Mouse (Mus musculus) adrenal gland, adult 8-10 months (tissue): ENCODE results near the gene Olfr412. TPM values are rescaled to one million over a fixed set of nuclear protein-coding genes. Genes with fewer than 3 reads are reported as not detected.

ENCODE experiments used
- DNase-seq: peaks from one replicate; pipeline ENCODE4 v3.0.0; 2022
- total RNA-seq, 4 experiments: library from RNA; stranded (reverse); gene quantifications; 2 replicates each; pipeline ENCODE4 v1.2.4; 2022

Olfr412 gene
- total RNA-seq, 4 experiments from 2014 or later: not detected

DNA sequence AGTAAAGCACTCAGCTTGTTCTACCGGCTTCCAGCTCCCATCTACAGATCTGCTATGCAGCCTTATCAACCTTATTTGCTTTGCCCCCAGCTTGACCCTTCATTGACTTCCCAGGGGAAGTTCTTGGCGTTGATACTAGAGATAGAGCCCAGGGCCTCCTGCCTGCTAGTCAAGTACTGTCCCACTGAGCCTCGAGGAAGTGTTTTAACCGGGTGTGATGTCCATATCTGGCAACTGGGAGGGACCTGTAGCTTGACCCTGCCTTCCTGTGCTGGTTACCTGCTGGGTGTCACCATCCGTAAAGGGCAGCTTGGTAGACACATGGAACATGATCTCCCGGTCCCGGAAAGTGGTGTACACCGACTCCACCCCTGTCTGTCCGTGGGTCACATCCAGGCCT is 52.2 kb downstream of the Olfr412 start:
- DNase-seq: no peak

DNA sequence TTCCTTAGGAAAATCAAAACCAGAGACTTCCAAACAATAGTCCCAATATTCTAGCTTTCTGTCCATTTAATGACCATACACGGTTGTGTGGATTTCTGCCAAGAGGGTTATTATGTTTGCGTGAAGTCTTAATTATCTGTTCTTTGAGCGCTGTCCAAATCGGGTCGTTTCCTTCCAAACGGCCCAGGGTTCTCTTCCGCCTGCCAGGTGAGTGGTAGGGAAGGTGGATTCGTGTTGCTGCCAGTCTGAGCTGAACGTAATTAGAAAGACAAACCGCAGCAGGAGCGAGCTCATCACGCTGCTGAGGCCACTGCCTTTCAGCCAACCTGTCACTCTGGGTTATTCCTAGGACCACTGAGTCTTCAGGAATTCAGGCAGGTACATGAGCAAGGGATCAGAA is 53.9 kb downstream of the Olfr412 start:
- DNase-seq: no peak

Other genes with a start within 250 kb of the Olfr412 start
- not detected for gene Olfr401, start 248.4 kb upstream of the Olfr412 start, total RNA-seq
- not detected for gene Olfr402, start 208.5 kb upstream of the Olfr412 start, total RNA-seq
- gene Olfr403, start 175.8 kb upstream of the Olfr412 start, total RNA-seq: not detected
- not detected for gene Olfr43, start 150.7 kb upstream of the Olfr412 start, total RNA-seq
- gene Olfr406, start 102.3 kb upstream of the Olfr412 start, total RNA-seq: not detected
- not detected for gene Olfr59, start 78.3 kb upstream of the Olfr412 start, total RNA-seq
- not detected for gene Olfr410, start 24.0 kb upstream of the Olfr412 start, total RNA-seq
- not detected for gene Olfr411, start 9.4 kb upstream of the Olfr412 start, total RNA-seq
- gene Rap1gap2, start 248.8 kb downstream of the Olfr412 start, total RNA-seq: 10 to 100 TPM in 2 of 4 experiments, 1 to 10 TPM in 2; 8.2 to 19.6 (median 12.7) TPM